Mouse (Mus musculus) liver, adult 2 months (tissue): ENCODE results near the gene Cry2. TPM values are rescaled to one million over a fixed set of nuclear protein-coding genes. Genes with fewer than 3 reads are reported as not detected.

ENCODE experiments used
- DNase-seq: peaks from one replicate; pipeline ENCODE4 v3.0.0-alpha.2; 2011; ENCODE audit warnings: low read depth, low spot score; ENCODE audit errors: extremely low read depth
- H3K27ac ChIP-seq: fragments of 200-500 bp; replicated peaks from 2 replicates; pipeline ENCODE4 v1.5.1; 2012; ENCODE audit warnings: low read depth, mild to moderate bottlenecking, control low read depth, inconsistent platforms, low read length; ENCODE audit not compliant: insufficient read depth
- H3K27me3 ChIP-seq: fragments of 200-500 bp; 2 replicates; pipeline ENCODE4 v1.6.1; 2012; ENCODE audit warnings: mild to moderate bottlenecking, moderate library complexity, low read length, inconsistent platforms; ENCODE audit not compliant: control insufficient read depth, insufficient read depth
- H3K36me3 ChIP-seq: fragments of 200-500 bp; 2 replicates; pipeline ENCODE4 v1.6.1; 2012; ENCODE audit warnings: low read length, inconsistent platforms; ENCODE audit not compliant: control insufficient read depth, insufficient read depth
- H3K4me1 ChIP-seq: fragments of 200-500 bp; 2 replicates; pipeline ENCODE4 v1.6.1; 2011; ENCODE audit warnings: low read length; ENCODE audit not compliant: control insufficient read depth, insufficient read depth
- H3K4me3 ChIP-seq: fragments of 200-500 bp; 2 replicates; pipeline ENCODE4 v1.5.1; 2011; ENCODE audit warnings: low read depth, mild to moderate bottlenecking, control low read depth, low read length, moderate library complexity; ENCODE audit not compliant: insufficient read depth
- H3K79me2 ChIP-seq: fragments of 200-500 bp; 2 replicates; pipeline ENCODE4 v1.6.1; 2012; ENCODE audit warnings: inconsistent platforms, mild to moderate bottlenecking, low read length, moderate library complexity; ENCODE audit not compliant: control insufficient read depth, insufficient read depth
- H3K9ac ChIP-seq: fragments of 200-500 bp; 2 replicates; pipeline ENCODE4 v1.6.1; 2012; ENCODE audit warnings: low read depth, mild to moderate bottlenecking, control low read depth, inconsistent platforms, low read length
- CTCF ChIP-seq: fragments of 200-500 bp; IDR thresholded peaks from 2 replicates; pipeline ENCODE4 v1.5.1; 2011; ENCODE audit warnings: low read depth, low read length, control low read depth
- POLR2A ChIP-seq: fragments of 200-500 bp; IDR thresholded peaks from 2 replicates; pipeline ENCODE4 v1.6.1; 2011; ENCODE audit warnings: low read length, control low read depth; ENCODE audit not compliant: insufficient read depth; ENCODE audit errors: extremely low read depth
- WGBS: fragments of 180-500 bp; shearing (Covaris S2); methylation state at CpG from one replicate; pipeline ENCODE4 v1.1.7; 2018; 5-methylcytosine and 5-hydroxymethylcytosine counted together
- polyA plus RNA-seq: library from polyadenylated mRNA; depleted of rRNA; stranded (reverse); fragments of >200 nt; gene quantifications from 2 replicates; pipeline ENCODE4 v1.2.3, GENCODE M21; 2012
- total RNA-seq: library from RNA; depleted of rRNA; stranded (reverse); fragments of >200 nt; gene quantifications from 2 replicates; pipeline ENCODE4 v1.2.3, GENCODE M21; 2014

Gene Cry2
- total and polyA plus RNA-seq, 2 experiments = 17.1 to 20.5 TPM

DNA sequence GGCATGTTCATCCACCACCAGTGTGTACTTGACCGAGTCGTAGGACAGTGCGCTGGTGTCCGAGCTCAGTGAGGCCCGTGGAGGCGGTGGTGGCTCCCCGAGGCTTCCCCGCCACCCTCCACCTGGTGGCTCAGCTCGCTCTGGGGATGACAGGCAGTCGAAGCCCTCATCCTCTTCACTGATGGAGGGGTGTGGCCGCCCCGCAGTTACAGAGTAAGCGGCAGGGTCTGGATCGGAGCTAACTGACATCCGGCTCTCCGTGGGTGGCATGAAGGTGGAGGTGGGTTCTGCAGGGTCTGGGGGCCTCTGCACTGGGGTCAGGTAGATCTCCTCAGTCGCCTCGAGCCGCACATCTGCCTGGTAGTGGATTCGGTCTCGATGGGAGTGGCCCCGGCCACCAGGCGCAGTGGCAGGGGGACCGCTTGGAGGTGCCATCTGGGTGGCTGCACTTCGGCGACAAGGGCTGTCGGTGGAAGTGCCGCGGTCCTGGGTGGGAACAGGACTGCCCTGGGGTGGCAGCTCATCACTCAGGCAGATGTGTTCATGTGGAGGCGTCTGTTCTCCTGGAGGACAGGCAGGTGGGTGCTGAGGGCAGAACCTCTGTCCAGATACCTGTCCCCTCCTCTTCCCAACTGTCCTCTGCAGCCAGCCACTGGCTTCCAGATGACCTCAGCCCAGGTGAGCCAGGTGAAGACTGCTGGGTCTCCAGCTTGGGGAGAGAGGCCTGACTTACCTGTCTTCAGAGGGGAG is 46.8 kb downstream of the Cry2 start:
- H3K27me3 ChIP-seq = peaks cover 6% of the 10 kb centered on the region
- no peak overlapping the region for H3K4me3 ChIP-seq
- no peaks in the 10 kb centered on the region for H3K4me1 ChIP-seq
- H3K79me2 ChIP-seq = no peaks in the 10 kb centered on the region
- H3K27ac ChIP-seq = no peak overlapping the region
- H3K36me3 ChIP-seq = no peaks in the 10 kb centered on the region
- DNase-seq = no peak
- TF ChIP-seq POLR2A (no peak), CTCF (no peak)
- whole genome bisulfite sequencing = 90% methylated on average over 30 of the region's 30 CpGs
- no peak overlapping the region for H3K9ac ChIP-seq

DNA sequence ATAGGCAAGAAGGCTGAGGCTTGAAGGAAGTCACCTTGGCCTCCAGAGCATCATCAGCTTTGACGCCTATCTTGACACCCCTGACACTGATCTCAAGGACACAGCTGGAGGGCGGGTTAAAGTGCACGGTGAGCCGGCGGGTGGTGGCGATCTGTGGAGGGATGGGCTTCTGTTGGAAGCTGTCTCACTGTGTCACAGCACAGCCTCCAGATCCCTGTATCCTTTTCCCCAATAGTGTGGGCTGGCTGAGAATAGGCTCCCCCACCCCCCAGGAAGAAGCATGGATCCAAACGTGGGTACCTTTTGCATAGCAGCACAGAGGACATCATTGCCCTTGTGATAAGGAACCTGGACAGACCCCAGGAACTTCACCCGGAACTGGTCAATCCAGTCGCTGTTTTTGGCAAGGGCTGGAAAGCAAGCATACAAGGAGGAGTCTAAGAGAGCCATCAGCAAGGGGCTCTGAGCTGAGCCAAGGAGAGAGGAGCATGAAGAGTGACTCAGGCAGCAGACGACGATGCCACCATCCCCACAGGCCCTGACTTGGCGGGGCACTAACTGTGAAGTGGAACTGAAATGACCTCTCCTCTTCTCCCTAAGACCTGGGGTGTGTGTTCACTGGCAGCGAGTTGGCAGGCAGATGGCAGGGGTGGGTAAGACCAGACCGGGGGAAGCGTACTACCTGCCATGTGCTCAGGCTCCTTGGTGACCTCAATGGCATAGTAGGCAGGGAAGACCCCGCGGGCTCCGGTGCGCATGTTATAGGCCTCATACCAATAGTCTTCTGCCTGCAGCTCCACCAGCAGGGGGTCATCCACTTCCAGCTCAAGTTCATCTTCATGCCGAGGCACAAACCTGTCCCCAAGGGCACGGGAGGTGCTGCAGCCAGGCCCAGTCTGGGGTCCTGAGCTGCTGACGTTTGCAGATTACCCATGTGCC is 48.5 kb downstream of the Cry2 start:
- no peak overlapping the region for H3K9ac ChIP-seq

DNA sequence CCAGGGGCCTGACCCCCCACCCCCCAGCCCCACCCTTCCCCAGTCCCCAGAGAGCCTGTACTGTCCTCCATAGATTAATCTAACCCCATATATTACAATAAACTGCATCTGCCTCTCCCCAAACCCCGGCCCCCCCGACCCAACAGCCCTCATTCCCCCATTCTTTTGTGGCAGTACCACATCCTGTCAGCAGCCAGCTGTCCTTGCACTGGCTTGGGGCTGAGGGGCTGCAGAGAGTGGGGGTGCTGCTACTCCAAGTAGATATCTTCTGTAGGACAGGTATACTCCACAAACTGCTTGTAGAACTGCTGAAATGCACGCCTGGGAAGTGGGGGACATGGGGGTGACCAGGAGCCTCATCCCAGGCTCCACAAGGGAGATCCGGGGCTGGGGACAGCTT is 49.7 kb downstream of the Cry2 start:
- Histone ChIP-seq H3K79me2 (no peaks in the 10 kb centered on the region), H3K9ac (no peak overlapping the region), H3K27ac (no peak overlapping the region), H3K4me3 (no peak overlapping the region), H3K27me3 (peaks cover 6% of the 10 kb centered on the region), H3K36me3 (peaks cover 11% of the 10 kb centered on the region; the same call in 1 of the 2 replicates), H3K4me1 (no peaks in the 10 kb centered on the region)
- 84% methylated on average over 4 of the region's 4 CpGs for WGBS
- no peak for TF ChIP-seq CTCF
- TF ChIP-seq POLR2A = 0 out of 2 replicates have a peak, but pooled peaks have one; percentile 3
- no peak for DNase-seq

More for the DNA sequence above, 48.5 kb downstream of the Cry2 start:
- Histone ChIP-seq H3K4me1 (no peaks in the 10 kb centered on the region), H3K36me3 (peaks cover 4% of the 10 kb centered on the region; the same call in 1 of the 2 replicates), H3K79me2 (no peaks in the 10 kb centered on the region), H3K4me3 (no peak overlapping the region), H3K27ac (no peak overlapping the region), H3K27me3 (peaks cover 6% of the 10 kb centered on the region)
- 55% methylated on average over 22 of the region's 22 CpGs for WGBS
- TF ChIP-seq CTCF = no peak
- peak; percentile 35 for DNase-seq

DNA sequence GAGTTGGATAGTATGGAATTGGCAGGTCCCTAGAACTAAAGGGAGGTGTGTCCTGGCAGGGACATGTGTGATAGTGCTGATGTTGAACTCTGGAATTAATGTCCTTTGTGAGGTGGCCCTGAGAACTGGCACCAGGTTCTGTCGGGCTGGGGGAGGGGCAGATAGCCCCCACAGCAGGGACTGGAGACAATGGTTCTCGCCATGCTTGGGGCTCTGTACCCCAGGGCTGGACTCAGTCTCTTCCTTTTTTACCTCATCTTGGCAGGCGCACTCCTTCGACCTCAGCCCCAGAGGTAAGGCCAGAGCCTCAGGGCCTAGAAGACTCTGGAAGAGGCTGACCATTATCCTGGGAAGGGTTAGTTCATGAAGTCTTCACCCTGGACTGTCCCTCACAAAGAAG is 51.1 kb downstream of the Cry2 start:
- Histone ChIP-seq H3K27ac (no peak overlapping the region), H3K79me2 (no peaks in the 10 kb centered on the region), H3K27me3 (no peaks in the 10 kb centered on the region), H3K4me1 (no peaks in the 10 kb centered on the region), H3K36me3 (peaks cover 22% of the 10 kb centered on the region), H3K4me3 (no peak overlapping the region), H3K9ac (no peak overlapping the region)
- 90% methylated on average over 4 of the region's 4 CpGs for WGBS
- no peak for TF ChIP-seq POLR2A
- TF ChIP-seq CTCF = no peak
- DNase-seq = no peak

DNA sequence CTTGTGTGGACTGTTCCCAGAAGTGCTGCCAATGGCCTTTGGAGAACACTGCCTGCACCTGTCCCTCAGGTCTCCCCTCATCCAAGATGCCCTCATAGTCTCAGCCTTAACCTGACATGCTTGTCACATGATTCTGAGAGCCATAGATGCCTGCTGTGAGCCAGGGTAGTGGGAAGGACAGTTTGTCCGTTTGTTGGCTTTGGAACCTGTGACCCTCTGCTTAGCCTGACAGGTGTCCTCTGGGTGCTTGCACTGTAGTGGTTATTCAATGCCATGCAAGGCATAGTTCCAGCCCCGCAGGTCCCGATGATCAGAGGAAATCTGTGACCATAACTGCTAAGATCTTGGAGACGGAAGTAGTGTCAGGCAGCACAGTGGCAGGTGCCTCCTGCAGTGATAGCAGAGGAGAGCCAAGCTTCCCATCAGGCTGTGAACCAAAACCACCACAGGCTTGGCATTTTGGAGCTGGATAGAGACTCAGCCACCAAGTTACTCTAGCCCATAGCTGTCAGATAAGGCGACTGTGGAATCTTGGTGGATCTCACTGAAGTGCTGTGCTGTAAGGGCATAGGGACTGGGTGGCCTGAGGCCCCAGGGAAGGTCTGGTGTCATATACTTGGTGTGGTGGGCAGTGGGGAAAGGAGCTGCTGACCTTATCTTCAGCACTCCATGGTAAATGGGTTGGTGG is 51.8 kb downstream of the Cry2 start, which contains the start of gene 1700029I15Rik:
Gene 1700029I15Rik (plus strand): TSS at position 638 of the 688 bp plus-strand sequence.
- Histone ChIP-seq H3K36me3 (peaks cover 25% of the 10 kb centered on the region), H3K27ac (no peak within 1 kb of the TSS), H3K4me1 (no peaks in the 10 kb centered on the region), H3K9ac (no peak within 1 kb of the TSS), H3K79me2 (no peaks in the 10 kb centered on the region), H3K27me3 (no peaks in the 10 kb centered on the region), H3K4me3 (no peak within 1 kb of the TSS)
- WGBS = 81% methylated on average over 5 of the region's 5 CpGs
- no peak for DNase-seq
- TF ChIP-seq POLR2A (no peak), CTCF (no peak)
